Mouse (Mus musculus): ENCODE data around the gene Cdan1. TPM values are rescaled to one million over a fixed set of nuclear protein-coding genes. Genes with fewer than 3 reads are reported as not detected.

Gene Cdan1
- total and polyA plus RNA-seq, 3 experiments: 5.8 to 13.8 (median 10.1) TPM

DNA sequence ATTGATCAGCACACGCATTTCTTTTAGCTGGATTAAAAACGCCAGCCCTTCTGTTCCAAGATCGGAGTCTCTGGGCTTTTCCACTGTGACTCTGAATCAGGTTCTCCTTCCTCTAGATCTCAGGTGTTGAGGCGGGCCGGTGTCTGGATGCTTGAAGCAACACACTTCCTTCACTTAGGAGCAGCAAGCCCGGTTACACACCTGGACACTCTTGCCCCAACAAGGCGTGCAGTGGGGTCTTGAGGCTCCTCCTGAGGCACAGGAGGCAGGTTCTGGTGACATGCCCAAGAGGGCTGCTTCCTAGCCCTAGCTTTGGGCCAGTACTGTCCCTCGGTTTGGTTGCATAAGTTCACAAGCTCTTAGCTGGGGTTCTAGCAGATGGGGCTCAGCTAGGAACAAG is 131.4 kb downstream of the Cdan1 start:
- Histone ChIP-seq H3K9me3 (replicated peaks; ENCODE audit: low read length) (no peaks in the 10 kb centered on the region), H3K36me3 (replicated peaks in 1 of 2; ENCODE audit: control insufficient read depth in 1 of 2, insufficient read depth in 1 of 2, low read length in 1 of 2) (peaks cover 60 to 93% of the 10 kb centered on the region in 2 experiments), H3K4me1 (ENCODE audit: control insufficient read depth in 1 of 2, insufficient read depth in 2 of 2) (peaks cover 0 to 11% of the 10 kb centered on the region in 2 experiments; a peak in 1 of 4 replicates), H3K27ac (ENCODE audit: insufficient read depth, low read depth) (no peak overlapping the region), H3K9ac (ENCODE audit: insufficient read depth, low read depth) (no peak overlapping the region), H3K79me2 (replicated peaks; ENCODE audit: control insufficient read depth, extremely low read depth, insufficient read depth, poor library complexity, severe bottlenecking) (no peaks in the 10 kb centered on the region), H3K27me3 (replicated peaks) (no peaks in the 10 kb centered on the region), H3K4me2 (ENCODE audit: insufficient read depth, low read depth, poor library complexity, severe bottlenecking) (no peak overlapping the region), H3K4me3 (replicated peaks in 1 of 3; ENCODE audit: low read depth in 2 of 3, low read length in 2 of 3, poor library complexity in 1 of 3) (no peak overlapping the region)
- dilution Hi-C loops (cut with MboI; ENCODE audit: extremely low pct_ligation_motif_present, extremely low pct_unique_long_range_greater_than_20kb, low sequenced_read_pairs): no loop called here
- no peak for DNase-seq (ENCODE audit: extremely low read depth)
- TF ChIP-seq MEF2A (IDR thresholded peaks at IDR 0.05; ENCODE audit: borderline replicate concordance, low read depth, low read length) (no peak), ZMIZ1 (IDR thresholded peaks at IDR 0.05; ENCODE audit: low read depth, low read length) (no peak), USF1 (IDR thresholded peaks at IDR 0.05; ENCODE audit: low read depth, low read length) (no peak), E2F4 (IDR thresholded peaks at IDR 0.05; ENCODE audit: insufficient replicate concordance, low read depth, low read length) (no peak), RAD21 (IDR thresholded peaks at IDR 0.05; ENCODE audit: low read depth, low read length) (no peak), MAX (IDR thresholded peaks at IDR 0.05; ENCODE audit: low read length) (no peak), NELFE (IDR thresholded peaks at IDR 0.05; ENCODE audit: low read depth, low read length) (no peak), EP300 (IDR thresholded peaks at IDR 0.05; ENCODE audit: low read length) (no peak), MAFK (IDR thresholded peaks at IDR 0.05; ENCODE audit: insufficient replicate concordance, low read length) (no peak), KAT2A (IDR thresholded peaks at IDR 0.05; ENCODE audit: insufficient replicate concordance, low read length) (no peak), USF2 (conservative IDR thresholded peaks at IDR 0.05; ENCODE audit: low read depth, low read length) (no peak)
- in situ Hi-C loops (cut with MboI; ENCODE audit: low pct_ligation_motif_present, low pct_unique_long_range_greater_than_20kb, low sequenced_read_pairs): no loop called here

DNA sequence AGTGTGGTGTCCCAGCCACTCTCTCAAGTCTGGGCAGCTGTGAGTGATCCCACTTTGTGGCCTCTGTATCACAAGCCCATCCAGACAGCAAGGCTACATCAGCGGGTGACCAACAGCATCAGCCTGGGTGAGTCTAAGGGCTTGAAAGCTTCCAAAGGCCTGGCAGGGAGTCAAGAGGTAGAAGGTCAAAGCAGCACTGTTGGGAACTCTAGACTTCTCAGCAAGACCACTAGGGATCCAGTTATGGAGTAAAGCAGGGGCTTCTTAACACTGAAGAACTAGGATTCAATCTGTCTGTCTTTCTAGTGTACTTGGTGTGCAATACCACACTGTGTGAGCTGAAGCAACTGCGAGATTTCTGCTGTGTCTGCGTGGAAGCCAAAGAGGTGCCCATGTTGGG is 136.5 kb downstream of the Cdan1 start:
- Histone ChIP-seq H3K4me2 (ENCODE audit: insufficient read depth, low read depth, poor library complexity, severe bottlenecking) (no peak overlapping the region), H3K27me3 (replicated peaks) (no peaks in the 10 kb centered on the region), H3K4me3 (replicated peaks in 1 of 3; ENCODE audit: low read depth in 2 of 3, low read length in 2 of 3, poor library complexity in 1 of 3) (no peak overlapping the region), H3K4me1 (ENCODE audit: control insufficient read depth in 1 of 2, insufficient read depth in 2 of 2) (no peaks in the 10 kb centered on the region), H3K9me3 (replicated peaks; ENCODE audit: low read length) (no peaks in the 10 kb centered on the region), H3K27ac (ENCODE audit: insufficient read depth, low read depth) (no peak overlapping the region), H3K36me3 (replicated peaks in 1 of 2; ENCODE audit: control insufficient read depth in 1 of 2, insufficient read depth in 1 of 2, low read length in 1 of 2) (peaks cover 30 to 80% of the 10 kb centered on the region in 2 experiments), H3K79me2 (replicated peaks; ENCODE audit: control insufficient read depth, extremely low read depth, insufficient read depth, poor library complexity, severe bottlenecking) (no peaks in the 10 kb centered on the region), H3K9ac (ENCODE audit: insufficient read depth, low read depth) (no peak overlapping the region)
- no peak for DNase-seq (ENCODE audit: extremely low read depth)
- dilution Hi-C loops (cut with MboI; ENCODE audit: extremely low pct_ligation_motif_present, extremely low pct_unique_long_range_greater_than_20kb, low sequenced_read_pairs) (no loop called here), in situ Hi-C loops (cut with MboI; ENCODE audit: low pct_ligation_motif_present, low pct_unique_long_range_greater_than_20kb, low sequenced_read_pairs) (no loop called here)
- TF ChIP-seq POLR2AphosphoS2 (IDR thresholded peaks at IDR 0.05; ENCODE audit: low read depth, low read length) (no peak), TBP (conservative IDR thresholded peaks at IDR 0.05; ENCODE audit: low read depth, low read length) (no peak), ZKSCAN1 (IDR thresholded peaks at IDR 0.05; ENCODE audit: borderline replicate concordance, low read depth, low read length) (no peak), MAZ (IDR thresholded peaks at IDR 0.05; ENCODE audit: low read depth, low read length) (no peak), SIN3A (IDR thresholded peaks at IDR 0.05; ENCODE audit: low read length) (no peak), SMC3 (IDR thresholded peaks at IDR 0.05; ENCODE audit: low read depth, low read length) (no peak), CHD2 (IDR thresholded peaks at IDR 0.05; ENCODE audit: low read length) (no peak), USF2 (conservative IDR thresholded peaks at IDR 0.05; ENCODE audit: low read depth, low read length) (no peak), MXI1 (IDR thresholded peaks at IDR 0.05; ENCODE audit: low read depth, low read length) (no peak), MAFK (IDR thresholded peaks at IDR 0.05; ENCODE audit: insufficient replicate concordance, low read length) (no peak), HCFC1 (IDR thresholded peaks at IDR 0.05; ENCODE audit: low read depth, low read length) (no peak), RCOR1 (conservative IDR thresholded peaks at IDR 0.05; ENCODE audit: low read depth, low read length) (no peak), JUN (IDR thresholded peaks at IDR 0.05; ENCODE audit: insufficient read depth, low read depth, low read length) (no peak), USF1 (IDR thresholded peaks at IDR 0.05; ENCODE audit: low read depth, low read length) (no peak), TCF12 (IDR thresholded peaks at IDR 0.05; ENCODE audit: low read depth, low read length) (no peak), ZNF384 (IDR thresholded peaks at IDR 0.05; ENCODE audit: low read depth, low read length) (no peak), ELF1 (IDR thresholded peaks at IDR 0.05; ENCODE audit: low read depth, low read length) (no peak), PAX5 (IDR thresholded peaks at IDR 0.05; ENCODE audit: low read length) (no peak), MAX (IDR thresholded peaks at IDR 0.05; ENCODE audit: low read length) (no peak), CTCF (conservative IDR thresholded peaks at IDR 0.05 in 1 of 2, IDR thresholded peaks at IDR 0.05 in 1 of 2; ENCODE audit: low read depth in 2 of 2, low read length in 2 of 2) (no peak)
